Mouse (Mus musculus) small intestine, adult 10 weeks (tissue): Measurements from ENCODE around the gene Basp1. TPM values are rescaled to one million over a fixed set of nuclear protein-coding genes. Genes with fewer than 3 reads are reported as not detected.

Experiments used
- polyA plus RNA-seq: library from polyadenylated mRNA; stranded (reverse); fragments of 350-450 nt; fragmentation: Illumina TruSeq; extraction: RNeasy Lipid Tissue Mini Kit (QIAGEN cat#74804); gene quantifications from one replicate; pipeline ENCODE4 v1.2.3, GENCODE M21; 2014; ENCODE audit warnings: low replicate concordance

Basp1 gene
- 11.0 TPM for polyA plus RNA-seq

GRCm38 (mm10) chr15:25413378-25413901, at the start of gene Basp1:
TSS of gene Basp1 (minus strand) at chr15:25413764.

Other genes starting within 250 kb of the Basp1 start
- 10.1 TPM for gene Myo10, start 208.8 kb upstream of the Basp1 start, polyA plus RNA-seq